Mouse (Mus musculus) retina, adult 2 months (tissue): ENCODE data around the gene Rnf181.

Source experiments
- DNase-seq: peaks from one replicate; pipeline ENCODE4 v3.0.0-alpha.2; 2012; ENCODE audit warnings: low read depth, low spot score

Gene Rnf181

GRCm38 (mm10) chr6:72366844-72367443, at the start of gene Rnf181:
TSS of gene Rnf181 (minus strand) at chr6:72366956.
- DNase-seq = no peak

- DNase-seq = no peak
These were observed 49.4 kb upstream of the Rnf181 start for GRCm38 (mm10) chr6:72415964-72416772.

- no peak for DNase-seq
These were observed 48.4 kb upstream of the Rnf181 start for GRCm38 (mm10) chr6:72415181-72415580.

- peak; percentile 81 for DNase-seq
These were observed 47.5 kb upstream of the Rnf181 start, which contains the start of gene Ggcx for GRCm38 (mm10) chr6:72414076-72414756. TSS of gene Ggcx (plus strand) at chr6:72414308.

DNA sequence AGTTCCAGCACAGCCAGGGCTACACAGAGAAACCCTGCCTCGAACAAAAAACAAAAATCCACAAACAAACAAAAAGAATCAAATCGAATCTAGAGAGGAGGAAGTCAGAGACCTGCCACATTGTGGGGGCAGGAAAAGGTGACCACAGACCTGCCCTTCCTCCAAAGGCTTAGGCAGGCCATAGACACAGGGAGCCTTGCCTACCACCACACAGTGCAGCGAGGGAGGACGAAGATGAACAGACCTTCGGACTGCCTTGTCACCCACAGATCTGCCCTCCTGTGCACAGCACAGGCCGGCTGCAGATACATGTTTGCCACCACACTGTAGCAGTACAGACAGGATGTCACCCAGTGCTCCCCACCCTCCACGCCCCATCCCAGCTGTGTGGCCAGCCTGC, 43.8 kb upstream of the Rnf181 start:
- DNase-seq = no peak

GRCm38 (mm10) chr6:72410003-72410402, 43.2 kb upstream of the Rnf181 start:
- no peak for DNase-seq

DNA sequence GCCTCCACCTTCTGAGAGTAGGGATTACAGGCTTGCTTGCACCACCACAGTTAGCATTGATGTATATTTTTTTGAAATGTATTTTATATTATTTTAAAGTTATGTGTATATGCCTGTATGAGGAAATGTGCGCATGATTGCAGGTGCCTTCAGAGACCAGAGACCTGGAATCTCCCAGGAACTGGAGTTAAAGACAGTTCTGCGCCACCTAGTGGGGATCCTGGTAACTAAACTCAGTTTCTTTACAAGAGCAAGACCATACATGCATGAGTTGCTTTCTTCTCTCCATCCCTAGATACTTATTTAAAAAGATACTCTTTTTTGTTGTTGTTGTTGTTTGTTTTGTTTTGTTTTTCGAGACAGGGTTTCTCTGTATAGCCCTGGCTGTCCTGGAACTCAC, 42.8 kb upstream of the Rnf181 start:
- peak; percentile 41 for DNase-seq

- peak; percentile 70 for DNase-seq
These were observed 40.4 kb upstream of the Rnf181 start for GRCm38 (mm10) chr6:72407119-72407518.

- DNase-seq = no peak
These were observed 38.6 kb upstream of the Rnf181 start for GRCm38 (mm10) chr6:72405356-72405755.

GRCm38 (mm10) chr6:72401875-72402274, 35.1 kb upstream of the Rnf181 start:
- peak; percentile 33 for DNase-seq

DNA sequence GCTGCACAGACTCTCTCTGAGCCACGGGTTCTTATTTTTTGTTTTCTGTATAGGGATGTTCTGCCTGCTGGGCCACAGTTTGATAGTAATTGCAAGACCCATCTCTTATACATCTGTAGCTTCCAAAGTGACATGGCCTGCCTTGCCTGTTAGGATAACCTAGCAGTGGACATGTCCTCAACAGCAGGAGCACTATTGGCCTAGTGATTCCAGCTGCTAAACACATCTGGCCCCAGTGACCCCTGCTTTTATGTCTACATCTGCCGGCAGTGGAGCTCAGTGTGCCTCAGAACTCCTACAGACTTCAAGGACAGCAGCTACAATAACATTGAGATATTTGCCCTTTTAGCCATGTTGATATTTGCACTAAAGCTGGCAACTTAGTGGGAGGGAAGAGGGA, 33.2 kb upstream of the Rnf181 start:
- no peak for DNase-seq

- no peak for DNase-seq
These were observed 30.1 kb upstream of the Rnf181 start for GRCm38 (mm10) chr6:72396837-72397251.

GRCm38 (mm10) chr6:72392341-72392740, 25.6 kb upstream of the Rnf181 start:
- DNase-seq = no peak

- no peak for DNase-seq
These were observed 24.2 kb upstream of the Rnf181 start for GRCm38 (mm10) chr6:72390795-72391521.

GRCm38 (mm10) chr6:72389941-72390771, 23.4 kb upstream of the Rnf181 start, which contains the start of gene Vamp8:
TSS of gene Vamp8 (minus strand) at chr6:72390703.
- peak; percentile 45 for DNase-seq

DNA sequence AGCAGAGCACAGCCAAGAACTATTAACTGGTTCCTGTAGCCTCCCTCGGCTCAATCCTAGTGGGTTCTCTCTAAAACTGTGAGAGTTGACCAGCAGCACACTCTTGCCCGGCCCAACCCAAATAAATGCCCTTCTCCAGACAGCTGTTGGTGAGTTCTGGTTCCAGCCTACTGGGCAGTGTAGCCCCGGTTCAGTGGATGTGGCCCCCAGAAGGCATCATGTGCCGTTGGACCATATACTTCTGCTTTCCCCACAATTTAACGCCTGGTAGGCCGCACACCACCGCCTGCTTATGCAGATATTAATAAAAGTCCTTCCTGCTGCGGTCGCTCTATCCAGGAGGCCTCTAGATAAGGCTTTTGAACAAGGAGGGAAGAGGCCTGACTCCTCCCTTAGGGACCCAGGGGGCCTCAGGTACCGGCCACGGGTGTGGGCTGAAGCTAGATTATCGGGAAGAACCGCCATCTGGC, 22.8 kb upstream of the Rnf181 start:
- DNase-seq = no peak

- no peak for DNase-seq
These were observed 22.1 kb upstream of the Rnf181 start for GRCm38 (mm10) chr6:72388791-72389329.

DNA sequence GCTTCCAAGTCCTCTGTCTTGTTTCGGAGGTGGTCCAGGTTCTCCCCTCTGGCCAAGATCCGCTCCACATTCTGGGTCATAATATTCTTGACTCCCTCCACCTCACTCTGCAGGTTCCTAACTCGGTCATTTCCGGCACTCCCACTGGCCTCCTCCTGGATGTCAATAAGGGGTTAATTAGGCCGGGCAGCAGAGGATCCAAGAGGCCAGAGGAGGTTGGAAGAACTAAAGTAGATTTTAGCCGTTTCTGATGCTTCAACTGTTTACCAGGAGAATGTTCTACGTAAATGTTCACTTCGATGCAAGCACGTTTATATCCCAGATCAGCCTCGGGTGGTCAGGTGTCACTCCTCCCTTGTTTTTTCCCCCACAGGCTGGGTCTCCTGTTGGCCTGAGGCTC, 21.5 kb upstream of the Rnf181 start:
- DNase-seq = no peak

DNA sequence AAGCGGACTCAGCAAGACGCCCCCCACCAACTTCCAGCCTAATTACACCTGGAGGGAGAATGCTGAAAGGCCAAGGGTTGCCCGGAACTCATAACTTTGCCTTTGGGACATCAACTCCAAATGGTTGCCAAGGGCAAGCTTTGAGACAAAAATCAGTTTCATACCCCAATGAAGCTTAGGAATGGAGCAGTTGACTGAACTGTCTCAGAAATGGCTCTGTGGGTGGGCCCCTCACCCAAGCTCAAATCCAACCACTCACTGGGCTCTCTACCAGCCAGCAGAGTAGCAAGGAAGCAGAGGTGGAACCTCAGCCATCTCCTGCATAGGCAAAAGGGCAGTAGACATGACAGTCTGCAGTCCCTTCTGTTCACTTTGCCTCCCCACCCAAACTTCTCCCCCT, 21.1 kb upstream of the Rnf181 start:
- no peak for DNase-seq

- DNase-seq = no peak
These were observed 19.8 kb upstream of the Rnf181 start for GRCm38 (mm10) chr6:72386561-72386960.
